Mouse (Mus musculus) spleen, adult 18-20 months (tissue): Measurements from ENCODE around the gene Ubxn7.
A peak's percentile ranks its signal among the peaks of the same experiment; 100 is the strongest.

ENCODE experiments used
- DNase-seq, 2 experiments: peaks; one replicate each; pipeline ENCODE4 v3.0.0; 2022; ENCODE audit warnings: mixed read lengths in 2 of 2

The Ubxn7 gene

GRCm38 (mm10) chr16:32384885-32385284, 52.8 kb downstream of the Ubxn7 start:
- DNase-seq = no peak

DNA sequence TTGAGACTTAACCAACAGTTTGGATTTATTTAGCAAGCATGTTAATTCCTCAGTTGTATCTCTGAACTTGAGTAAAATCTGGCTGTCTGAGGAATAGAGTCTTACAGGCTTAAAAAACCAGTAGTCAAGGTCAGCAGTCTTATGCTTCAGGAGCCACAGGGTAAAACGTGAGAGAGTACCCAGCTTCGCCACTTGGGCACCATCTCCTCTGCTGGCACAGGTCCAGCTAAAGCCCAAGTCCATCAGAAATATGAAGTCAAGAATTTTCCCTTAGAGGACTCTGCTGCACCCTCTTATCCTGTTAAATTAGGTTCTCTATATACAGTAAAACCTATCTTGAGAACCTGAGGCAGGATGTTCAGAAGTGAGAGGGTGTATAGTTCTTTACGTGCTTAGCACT, 54.8 kb downstream of the Ubxn7 start:
- no peak for DNase-seq

DNA sequence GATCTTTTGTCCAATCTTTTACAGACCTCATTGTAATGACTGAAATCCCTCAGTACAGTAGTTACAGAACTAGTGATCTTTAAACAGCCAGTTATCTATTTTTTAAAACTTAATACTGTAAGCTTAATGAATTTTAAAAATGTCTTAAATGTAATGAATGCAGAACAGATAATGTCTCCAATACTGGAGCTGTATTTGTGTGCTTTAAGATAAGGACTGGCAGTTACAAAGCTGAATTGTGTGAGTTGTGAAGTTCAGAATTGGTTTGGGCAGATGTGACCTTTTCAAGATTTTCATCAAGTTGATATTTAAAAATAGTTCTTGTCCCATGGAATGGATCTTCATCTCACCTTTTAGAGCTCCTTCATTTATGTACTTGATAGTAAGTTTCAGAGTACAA, 57.0 kb downstream of the Ubxn7 start:
- DNase-seq = no peak

GRCm38 (mm10) chr16:32389841-32390240, 57.8 kb downstream of the Ubxn7 start:
- DNase-seq = no peak

DNA sequence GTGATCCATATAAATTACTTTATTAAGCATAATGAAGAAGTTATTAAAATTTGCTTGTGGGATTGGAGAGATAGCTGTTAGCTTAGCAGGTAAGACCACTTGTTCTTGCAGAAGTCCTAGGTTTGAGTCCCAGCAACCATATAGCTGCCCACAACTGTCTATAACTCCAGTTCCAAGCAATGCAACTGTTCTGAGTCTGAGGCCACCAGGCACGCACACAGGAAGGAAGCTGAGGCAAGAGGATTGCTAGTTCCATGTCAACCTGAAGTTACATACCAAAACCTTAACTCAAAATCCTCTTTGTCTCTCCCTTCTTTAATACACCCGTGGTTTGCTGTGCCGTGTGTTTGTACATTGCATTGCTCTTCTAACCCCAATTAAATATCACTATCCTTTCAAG, 58.8 kb downstream of the Ubxn7 start:
- no peak for DNase-seq

GRCm38 (mm10) chr16:32395679-32396540, 63.9 kb downstream of the Ubxn7 start:
- no peak for DNase-seq

DNA sequence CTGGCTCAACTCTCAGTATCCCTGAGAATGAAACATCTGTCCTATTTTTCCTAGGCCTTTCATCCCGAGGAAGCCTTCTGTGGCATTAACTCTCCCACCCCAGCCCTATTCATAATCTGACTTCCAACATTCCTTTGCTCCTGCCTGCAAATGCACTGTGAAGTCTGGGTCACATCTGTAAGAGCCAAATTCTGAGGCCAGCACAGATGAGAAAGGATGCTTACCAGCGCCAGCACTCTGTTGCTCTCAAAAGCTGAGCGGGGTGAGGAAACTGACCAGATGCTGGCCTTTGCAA, 64.4 kb downstream of the Ubxn7 start:
- no peak for DNase-seq

GRCm38 (mm10) chr16:32398206-32398605, 66.1 kb downstream of the Ubxn7 start:
- DNase-seq = no peak

- DNase-seq = no peak
These were observed 68.2 kb downstream of the Ubxn7 start, which contains the start of gene Tm4sf19 for GRCm38 (mm10) chr16:32400267-32400666. Tm4sf19 (plus strand) TSS chr16:32400506.

DNA sequence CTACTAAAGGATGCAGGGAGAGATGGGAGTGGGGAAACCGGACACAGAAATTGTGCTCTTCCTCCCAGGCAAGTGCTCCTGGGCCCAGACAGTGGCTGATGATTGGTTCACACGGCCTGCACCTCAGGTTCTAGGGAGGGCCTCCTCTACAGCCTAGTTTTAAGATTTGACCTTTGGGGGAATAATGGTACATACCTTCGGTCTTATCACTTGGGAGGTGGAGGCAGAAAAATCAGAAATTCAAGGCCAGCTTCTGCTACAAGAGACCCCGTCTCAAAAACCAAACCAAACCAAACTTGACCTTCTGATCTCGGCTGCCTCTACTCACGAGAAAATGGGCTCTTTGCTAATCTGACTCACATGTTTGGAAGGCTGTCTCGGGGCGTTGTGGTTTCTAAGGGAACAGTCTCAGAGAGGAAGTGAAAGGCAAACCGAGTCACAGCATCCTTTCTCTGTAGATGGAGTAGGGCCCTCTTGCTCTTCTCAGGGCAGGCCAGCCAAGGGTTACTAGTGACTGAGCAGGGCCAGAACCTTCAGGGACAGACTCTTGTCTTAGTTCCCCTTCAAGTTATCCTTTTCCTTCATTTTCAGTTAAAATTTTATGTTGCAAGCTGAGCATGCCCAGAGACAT, 69.4 kb downstream of the Ubxn7 start:
- DNase-seq = peak; percentile 32 to 40

DNA sequence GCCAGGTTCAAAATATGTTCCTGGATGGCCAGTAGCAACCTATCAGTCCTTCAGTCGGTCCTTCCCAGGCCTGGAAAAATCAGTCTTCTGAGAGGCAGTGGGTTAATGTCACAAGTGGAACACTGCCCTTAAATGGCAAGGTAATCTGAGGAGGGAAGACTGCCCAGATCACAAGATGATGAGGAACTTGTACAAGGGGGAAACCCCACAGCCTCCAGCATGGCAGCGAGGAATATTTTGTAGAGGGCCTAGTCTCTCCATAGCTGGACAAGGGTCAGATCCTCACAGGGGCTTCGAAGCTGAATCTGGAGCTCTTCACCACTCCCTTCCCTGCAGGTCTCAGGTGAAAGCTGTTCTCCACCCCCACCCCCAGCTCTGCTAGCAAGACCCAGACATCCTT, 70.8 kb downstream of the Ubxn7 start:
- DNase-seq = no peak

DNA sequence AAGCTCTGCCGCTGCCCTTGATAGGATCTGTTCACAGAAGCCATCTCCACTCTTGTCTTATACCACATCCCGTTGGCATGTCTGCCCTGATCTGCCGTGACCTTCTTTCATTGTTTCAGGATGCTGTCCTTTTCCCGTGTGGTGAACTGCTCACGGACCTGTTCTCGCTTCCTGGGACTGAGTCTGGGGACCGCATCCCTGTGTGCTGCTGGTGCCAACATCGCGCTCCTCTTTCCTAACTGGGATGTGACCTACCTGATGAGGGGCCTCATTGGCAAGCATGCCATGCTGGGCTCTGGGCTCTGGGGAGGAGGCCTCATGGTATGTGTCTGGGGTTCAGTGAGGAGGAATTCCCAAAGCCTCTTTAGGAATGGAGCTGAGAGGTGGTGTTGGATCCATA, 73.7 kb downstream of the Ubxn7 start:
- no peak for DNase-seq

GRCm38 (mm10) chr16:32406671-32407070, 74.6 kb downstream of the Ubxn7 start:
- no peak for DNase-seq

DNA sequence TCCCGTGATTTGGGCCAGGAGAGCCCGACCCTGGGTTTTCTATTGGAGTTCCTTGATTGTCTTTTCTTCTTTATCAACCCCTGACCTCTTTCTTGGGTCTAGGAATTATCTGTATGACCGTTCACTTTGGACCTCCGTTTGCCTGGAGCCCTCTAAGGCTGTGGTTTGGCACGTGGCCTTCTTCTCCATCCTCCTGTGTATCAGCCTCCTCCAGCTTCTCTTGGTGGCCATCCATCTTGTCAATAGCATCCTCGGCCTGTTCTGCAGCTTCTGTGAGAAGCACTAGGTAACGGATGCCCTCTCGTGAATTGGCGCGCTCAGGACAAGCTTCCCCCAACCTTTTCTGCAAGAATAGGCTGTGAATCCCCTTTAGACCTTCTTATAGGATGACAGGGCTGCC, 75.7 kb downstream of the Ubxn7 start:
- no peak for DNase-seq

DNA sequence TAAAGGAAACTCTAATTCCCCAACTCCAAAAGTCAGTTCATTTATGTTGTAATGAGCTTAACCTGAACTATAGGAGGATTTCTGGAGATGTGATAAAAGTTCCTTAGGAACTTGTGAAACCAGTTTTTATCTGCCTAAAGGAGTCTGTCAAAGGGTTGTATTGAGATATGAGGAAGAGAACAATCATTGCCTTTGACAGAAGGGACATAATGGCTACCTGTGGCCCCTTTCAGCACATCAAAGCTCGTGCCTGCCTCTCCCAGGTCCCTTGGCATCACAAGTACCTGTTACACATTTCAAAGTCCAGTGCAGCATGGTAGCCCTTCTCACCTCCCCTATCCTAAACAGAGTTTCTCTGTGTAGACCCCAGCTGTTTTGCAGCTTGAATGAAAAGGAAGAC, 85.4 kb downstream of the Ubxn7 start:
- DNase-seq = no peak

GRCm38 (mm10) chr16:32419517-32420483, 87.7 kb downstream of the Ubxn7 start, which contains the start of gene Tctex1d2:
Tctex1d2 (plus strand) TSS chr16:32419702.
- DNase-seq = peak; percentile 84 to 89

GRCm38 (mm10) chr16:32427506-32427905, 95.4 kb downstream of the Ubxn7 start:
- DNase-seq = no peak

DNA sequence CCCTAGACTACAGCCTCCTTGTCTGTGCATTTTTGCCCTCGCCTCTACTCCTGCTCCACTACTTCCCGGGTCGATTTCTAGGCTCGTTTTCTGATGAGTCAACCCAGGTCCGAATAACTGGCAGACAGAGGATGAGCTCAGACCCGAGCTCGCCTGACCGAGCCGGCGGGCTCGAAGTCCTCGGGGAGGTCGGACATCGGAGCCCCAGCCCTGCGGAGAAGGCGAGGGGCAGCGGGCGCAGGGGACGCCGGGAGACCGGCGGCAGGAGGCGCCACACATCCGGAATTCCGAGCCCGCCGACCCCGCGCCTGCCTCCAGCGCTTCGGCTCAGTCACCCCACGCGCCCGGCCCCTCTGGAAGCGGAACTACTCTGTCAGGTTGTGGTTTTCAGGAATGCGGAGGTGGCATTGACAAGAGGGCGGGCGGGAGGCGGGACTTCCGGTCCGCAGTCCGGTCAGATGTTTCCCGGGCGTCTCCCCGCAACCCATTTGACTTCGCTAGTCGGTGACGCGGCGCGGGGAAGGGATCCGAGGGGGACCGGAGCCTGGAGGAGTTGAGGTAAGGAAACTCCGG, 98.5 kb downstream of the Ubxn7 start, which contains the start of gene Pcyt1a:
Pcyt1a (plus strand) TSS at position 448 of the 573 bp plus-strand sequence.
- peak; percentile 62 to 69 for DNase-seq

DNA sequence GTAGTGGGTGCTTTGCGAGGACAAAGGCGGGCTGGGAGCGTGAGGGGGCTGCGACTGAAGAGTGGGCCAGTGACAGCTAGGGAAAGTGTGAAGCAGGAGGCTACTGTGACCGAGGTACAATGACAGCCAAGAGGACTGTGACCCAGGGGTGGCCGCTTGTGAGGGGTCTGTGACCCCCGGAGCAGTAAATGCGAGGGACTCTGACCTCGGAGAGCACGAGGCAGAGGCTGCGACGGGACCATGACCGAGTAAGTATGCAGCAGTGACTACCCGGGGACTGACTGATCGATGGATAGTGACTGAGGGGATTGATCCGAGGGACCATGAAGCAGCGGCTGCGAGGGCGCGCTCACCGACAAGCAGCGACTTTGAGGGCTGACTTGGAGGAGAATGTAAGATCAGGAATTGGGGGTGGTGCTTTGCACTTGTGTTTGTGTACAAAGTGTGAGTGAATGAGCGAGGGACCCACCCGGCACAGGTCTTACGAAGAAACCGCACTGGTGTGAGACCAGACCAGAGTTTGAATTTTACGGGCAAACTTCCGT, 99.1 kb downstream of the Ubxn7 start:
- no peak for DNase-seq

GRCm38 (mm10) chr16:32431926-32432325, 99.9 kb downstream of the Ubxn7 start:
- no peak for DNase-seq

- no peak for DNase-seq
These were observed 101.1 kb downstream of the Ubxn7 start for GRCm38 (mm10) chr16:32433138-32433537.

DNA sequence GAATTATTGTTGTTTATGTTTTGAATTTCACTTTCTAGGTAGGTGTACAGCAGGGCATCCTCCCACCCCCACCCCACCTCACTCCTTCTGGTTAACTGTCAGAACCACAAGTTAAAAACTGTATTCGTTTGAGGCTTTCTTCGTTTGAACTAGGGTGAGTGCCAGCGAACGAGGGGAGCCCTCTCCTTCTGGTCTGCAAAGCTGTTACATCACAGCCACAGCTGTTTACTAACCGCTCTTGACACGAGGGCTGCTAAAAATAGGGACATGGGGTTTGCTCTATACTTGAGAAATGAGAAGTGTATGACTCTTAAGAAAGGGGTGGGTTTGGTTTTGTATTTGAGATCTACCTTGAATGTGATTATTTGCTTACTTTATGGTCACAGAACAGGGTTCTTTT, 102.0 kb downstream of the Ubxn7 start:
- peak in 1 of 2 experiments; percentile 8 for DNase-seq
